Mouse (Mus musculus): ENCODE results near the gene Hoxa3. TPM values are rescaled to one million over a fixed set of nuclear protein-coding genes. Genes with fewer than 3 reads are reported as not detected.

The Hoxa3 gene
- polyA plus RNA-seq, 1 experiment from 2014 or later, result 0.86 TPM

DNA sequence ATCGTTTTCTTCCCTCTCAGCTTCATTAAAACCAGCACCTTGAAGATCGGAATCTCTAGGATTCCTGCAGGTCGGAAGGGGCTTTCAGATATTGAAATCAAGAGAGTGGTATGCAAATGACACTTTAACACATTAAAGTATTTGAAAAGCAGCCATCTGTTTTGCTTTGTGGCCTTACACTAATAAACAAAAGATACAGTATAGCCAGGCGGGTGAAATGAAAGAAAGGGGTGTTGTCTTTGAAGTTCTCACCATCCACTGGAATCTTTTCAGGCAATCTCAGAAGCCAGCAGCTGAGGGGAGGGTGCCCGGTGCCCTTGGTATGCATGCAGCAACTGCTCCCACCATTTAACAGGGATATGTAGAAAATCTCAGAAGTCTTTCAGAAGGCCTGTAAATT lies 59.1 kb downstream of the Hoxa3 start:
- Histone ChIP-seq H3K9ac (ENCODE audit: low read length) (no peak overlapping the region), H3K4me1 (ENCODE audit: control insufficient read depth in 2 of 2, insufficient read depth in 2 of 2, low read length in 2 of 2) (peaks cover 0 to 8% of the 10 kb centered on the region in 2 experiments; a peak in 3 of 4 replicates), H3K27ac (replicated peaks in 1 of 2; ENCODE audit: control insufficient read depth in 1 of 2, insufficient read depth in 1 of 2, low read depth in 2 of 2, low read length in 2 of 2) (no peak overlapping the region), H3K27me3 (ENCODE audit: control insufficient read depth, insufficient read depth, low read length) (peaks cover 99% of the 10 kb centered on the region), H3K36me3 (ENCODE audit: control insufficient read depth, insufficient read depth, low read length) (no peaks in the 10 kb centered on the region), H3K9me3 (ENCODE audit: control insufficient read depth, low read length) (peaks cover 6% of the 10 kb centered on the region; the same call in 1 of the 2 replicates), H3K4me2 (ENCODE audit: low read length) (no peak overlapping the region), H3K4me3 (ENCODE audit: control insufficient read depth in 1 of 2, insufficient read depth in 1 of 2, low read depth in 1 of 2, low read length in 2 of 2) (no peak overlapping the region)
- 29% methylated on average over 5 of the region's 5 CpGs for WGBS
- no peak for ATAC-seq (ENCODE audit: insufficient number of reproducible peaks, insufficient read depth, low FRiP score, low read depth)

DNA sequence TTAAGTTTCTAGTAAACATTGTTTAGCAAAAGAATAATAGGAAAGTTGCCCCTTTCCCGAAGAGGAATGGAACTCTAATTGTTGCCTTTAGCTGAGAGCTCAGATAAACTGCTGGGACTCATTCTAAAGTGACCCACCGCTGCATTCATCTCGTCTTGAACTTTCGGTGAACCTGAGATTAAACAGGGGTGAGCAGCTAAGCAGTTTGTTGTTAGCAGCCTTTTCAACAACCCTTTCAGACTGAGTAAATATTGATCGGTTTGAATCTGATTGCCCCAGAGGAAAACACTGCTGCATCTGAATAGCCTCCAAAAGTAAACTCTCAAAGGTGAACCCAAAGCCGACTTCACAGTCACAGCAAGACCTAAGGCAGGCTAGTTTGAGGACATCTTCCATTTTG lies 59.9 kb downstream of the Hoxa3 start:
- Histone ChIP-seq H3K4me2 (ENCODE audit: low read length) (no peak overlapping the region), H3K4me3 (ENCODE audit: control insufficient read depth in 1 of 2, insufficient read depth in 1 of 2, low read depth in 1 of 2, low read length in 2 of 2) (no peak overlapping the region), H3K9me3 (ENCODE audit: control insufficient read depth, low read length) (peaks cover 6% of the 10 kb centered on the region; the same call in 1 of the 2 replicates), H3K4me1 (ENCODE audit: control insufficient read depth in 2 of 2, insufficient read depth in 2 of 2, low read length in 2 of 2) (peaks cover 0 to 1% of the 10 kb centered on the region in 2 experiments; a peak in 2 of 4 replicates), H3K9ac (ENCODE audit: low read length) (no peak overlapping the region), H3K27ac (replicated peaks in 1 of 2; ENCODE audit: control insufficient read depth in 1 of 2, insufficient read depth in 1 of 2, low read depth in 2 of 2, low read length in 2 of 2) (no peak overlapping the region), H3K36me3 (ENCODE audit: control insufficient read depth, insufficient read depth, low read length) (no peaks in the 10 kb centered on the region), H3K27me3 (ENCODE audit: control insufficient read depth, insufficient read depth, low read length) (peaks cover 91% of the 10 kb centered on the region)
- 5% methylated on average over 6 of the region's 6 CpGs for WGBS
- ATAC-seq (ENCODE audit: insufficient number of reproducible peaks, insufficient read depth, low FRiP score, low read depth), result no peak

DNA sequence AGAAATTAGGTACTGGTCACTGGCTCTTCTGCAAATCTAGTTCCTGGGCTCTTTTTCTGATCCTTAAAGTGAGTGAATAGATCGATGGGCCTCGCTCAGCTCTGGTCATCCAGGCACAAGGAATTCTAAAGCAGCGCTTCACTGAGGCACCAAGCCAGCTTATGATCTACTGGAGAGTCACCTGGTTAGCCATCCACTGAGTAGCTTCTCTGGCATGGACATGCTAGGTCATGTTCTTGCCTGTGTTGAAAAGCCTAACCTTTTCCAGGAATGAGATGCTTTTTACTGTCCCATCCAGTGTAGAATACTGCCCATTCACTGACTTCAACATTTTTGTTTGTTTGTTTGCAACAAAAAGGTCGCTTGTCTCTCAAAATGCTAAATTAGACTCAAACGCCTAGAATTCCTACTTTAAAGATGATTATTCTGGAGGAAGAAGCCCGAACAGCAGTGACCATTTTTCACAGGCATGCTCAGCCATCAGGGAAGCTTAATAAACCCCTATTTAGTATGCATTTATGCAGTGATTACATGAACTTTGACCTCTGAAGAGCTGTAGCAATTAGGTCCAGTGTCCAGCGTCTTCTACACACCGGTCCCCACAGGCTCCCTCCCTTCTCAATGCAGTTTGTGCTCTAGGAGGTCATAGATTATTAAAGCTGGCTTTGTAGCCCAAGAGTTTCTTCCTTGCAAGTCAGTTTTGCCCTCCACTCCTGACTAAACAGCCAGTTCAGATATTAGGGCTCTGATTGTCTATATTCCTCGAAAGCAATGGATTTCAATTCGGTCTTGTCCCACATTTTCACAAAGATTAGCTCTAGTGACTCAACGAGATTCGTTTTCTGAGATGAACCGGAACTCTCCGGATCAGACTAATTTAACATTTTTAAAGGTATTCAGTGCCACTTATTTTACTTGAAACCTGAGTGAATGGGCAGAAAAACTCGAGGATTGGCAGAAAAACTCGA lies 60.6 kb downstream of the Hoxa3 start:
- H3K27ac ChIP-seq (replicated peaks in 1 of 2; ENCODE audit: control insufficient read depth in 1 of 2, insufficient read depth in 1 of 2, low read depth in 2 of 2, low read length in 2 of 2), result no peak overlapping the region
- peaks cover 91% of the 10 kb centered on the region for H3K27me3 ChIP-seq (ENCODE audit: control insufficient read depth, insufficient read depth, low read length)
- H3K4me3 ChIP-seq (ENCODE audit: control insufficient read depth in 1 of 2, insufficient read depth in 1 of 2, low read depth in 1 of 2, low read length in 2 of 2), result no peak overlapping the region
- 14% methylated on average over 16 of the region's 16 CpGs for WGBS
- H3K9ac ChIP-seq (ENCODE audit: low read length), result no peak overlapping the region
- ATAC-seq (ENCODE audit: insufficient number of reproducible peaks, insufficient read depth, low FRiP score, low read depth), result no peak
- H3K36me3 ChIP-seq (ENCODE audit: control insufficient read depth, insufficient read depth, low read length), result no peaks in the 10 kb centered on the region
- H3K4me1 ChIP-seq (ENCODE audit: control insufficient read depth in 2 of 2, insufficient read depth in 2 of 2, low read length in 2 of 2), result no peaks in the 10 kb centered on the region
- H3K4me2 ChIP-seq (ENCODE audit: low read length), result no peak overlapping the region
- H3K9me3 ChIP-seq (ENCODE audit: control insufficient read depth, low read length), result peaks cover 6% of the 10 kb centered on the region; the same call in 1 of the 2 replicates

DNA sequence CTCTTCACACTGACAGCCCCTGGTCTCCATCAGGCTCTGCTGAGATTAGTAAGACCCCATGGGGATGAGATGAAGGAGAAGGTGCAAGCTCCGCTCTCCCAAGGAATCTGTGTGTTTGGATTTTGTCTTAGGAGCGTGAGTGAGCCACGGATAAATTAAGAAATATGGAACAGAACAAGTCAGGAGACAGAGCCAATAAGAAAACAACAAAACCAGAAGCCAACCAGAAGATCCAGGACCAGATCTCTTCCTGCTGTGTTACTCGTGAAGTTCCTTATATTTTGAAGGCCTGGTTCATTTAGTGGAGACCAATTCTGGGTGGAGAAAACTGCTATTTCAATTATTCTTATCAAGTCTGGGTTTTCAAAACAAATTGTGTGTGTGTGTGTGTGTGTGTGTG lies 61.6 kb downstream of the Hoxa3 start:
- WGBS, result 14% methylated on average over 4 of the region's 4 CpGs
- Histone ChIP-seq H3K36me3 (ENCODE audit: control insufficient read depth, insufficient read depth, low read length) (no peaks in the 10 kb centered on the region), H3K4me2 (ENCODE audit: low read length) (no peak overlapping the region), H3K27me3 (ENCODE audit: control insufficient read depth, insufficient read depth, low read length) (peaks cover 91% of the 10 kb centered on the region), H3K4me3 (ENCODE audit: control insufficient read depth in 1 of 2, insufficient read depth in 1 of 2, low read depth in 1 of 2, low read length in 2 of 2) (no peak overlapping the region), H3K4me1 (ENCODE audit: control insufficient read depth in 2 of 2, insufficient read depth in 2 of 2, low read length in 2 of 2) (no peaks in the 10 kb centered on the region), H3K9me3 (ENCODE audit: control insufficient read depth, low read length) (peaks cover 6% of the 10 kb centered on the region; the same call in 1 of the 2 replicates), H3K9ac (ENCODE audit: low read length) (no peak overlapping the region), H3K27ac (replicated peaks in 1 of 2; ENCODE audit: control insufficient read depth in 1 of 2, insufficient read depth in 1 of 2, low read depth in 2 of 2, low read length in 2 of 2) (no peak overlapping the region)
- ATAC-seq (ENCODE audit: insufficient number of reproducible peaks, insufficient read depth, low FRiP score, low read depth), result no peak

DNA sequence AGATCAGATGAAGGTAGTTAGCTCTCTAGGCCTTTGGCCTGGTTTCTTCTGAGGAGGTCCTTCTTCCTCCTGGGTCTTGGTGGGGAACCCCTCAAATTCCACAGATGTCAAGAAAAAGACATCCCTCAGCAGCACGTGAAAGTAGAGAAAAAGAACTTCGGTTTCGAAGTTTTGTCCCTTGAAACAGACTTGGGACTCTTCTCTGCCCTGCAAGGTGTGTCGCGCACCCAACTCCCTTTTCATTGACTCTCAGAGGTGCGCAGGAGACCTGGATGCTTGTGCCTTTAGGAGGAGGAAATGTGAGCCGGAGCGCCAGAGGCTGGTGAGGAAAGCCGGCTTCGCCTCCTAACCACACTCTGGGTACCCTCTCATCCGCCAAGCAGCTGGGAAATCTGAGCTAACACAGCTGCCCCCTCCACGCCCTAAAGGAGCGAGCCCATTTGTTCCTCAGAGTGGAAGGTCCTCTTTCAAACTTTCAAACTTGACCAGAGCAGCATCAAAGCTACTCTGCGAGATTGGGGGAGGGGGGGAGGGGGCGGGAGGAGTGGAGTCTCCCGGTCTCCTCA lies 62.7 kb downstream of the Hoxa3 start:
- H3K4me1 ChIP-seq (ENCODE audit: control insufficient read depth in 2 of 2, insufficient read depth in 2 of 2, low read length in 2 of 2), result no peaks in the 10 kb centered on the region
- no peak overlapping the region for H3K9ac ChIP-seq (ENCODE audit: low read length)
- peaks cover 87% of the 10 kb centered on the region for H3K27me3 ChIP-seq (ENCODE audit: control insufficient read depth, insufficient read depth, low read length)
- H3K4me3 ChIP-seq (ENCODE audit: control insufficient read depth in 1 of 2, insufficient read depth in 1 of 2, low read depth in 1 of 2, low read length in 2 of 2), result no peak overlapping the region
- no peak for ATAC-seq (ENCODE audit: insufficient number of reproducible peaks, insufficient read depth, low FRiP score, low read depth)
- H3K36me3 ChIP-seq (ENCODE audit: control insufficient read depth, insufficient read depth, low read length), result no peaks in the 10 kb centered on the region
- peaks cover 6% of the 10 kb centered on the region; the same call in 1 of the 2 replicates for H3K9me3 ChIP-seq (ENCODE audit: control insufficient read depth, low read length)
- H3K27ac ChIP-seq (replicated peaks in 1 of 2; ENCODE audit: control insufficient read depth in 1 of 2, insufficient read depth in 1 of 2, low read depth in 2 of 2, low read length in 2 of 2), result no peak overlapping the region
- no peak overlapping the region for H3K4me2 ChIP-seq (ENCODE audit: low read length)
- WGBS, result 4% methylated on average over 16 of the region's 16 CpGs

DNA sequence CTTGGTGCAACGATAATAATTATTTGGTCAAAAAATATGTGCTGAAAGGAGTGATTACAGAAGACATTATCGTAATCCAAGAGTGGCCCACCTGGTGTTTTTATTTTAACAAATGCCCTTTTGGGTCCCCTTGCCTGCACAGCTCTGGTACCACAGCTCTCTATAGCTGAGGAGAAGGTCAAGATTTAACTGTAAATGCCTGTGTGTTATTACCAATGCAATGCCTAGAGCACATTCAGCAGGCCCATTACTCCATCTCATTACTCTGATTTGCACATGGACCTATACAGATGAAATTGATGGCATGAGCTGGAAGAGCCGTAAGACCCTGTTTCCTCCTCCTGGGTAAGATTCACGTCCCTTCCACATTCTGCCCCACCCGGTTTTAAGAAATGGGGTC lies 74.0 kb downstream of the Hoxa3 start:
- H3K4me1 ChIP-seq (ENCODE audit: control insufficient read depth in 2 of 2, insufficient read depth in 2 of 2, low read length in 2 of 2), result no peaks in the 10 kb centered on the region
- H3K27ac ChIP-seq (replicated peaks in 1 of 2; ENCODE audit: control insufficient read depth in 1 of 2, insufficient read depth in 1 of 2, low read depth in 2 of 2, low read length in 2 of 2), result no peak overlapping the region
- no peaks in the 10 kb centered on the region for H3K36me3 ChIP-seq (ENCODE audit: control insufficient read depth, insufficient read depth, low read length)
- H3K4me2 ChIP-seq (ENCODE audit: low read length), result no peak overlapping the region
- no peak overlapping the region for H3K4me3 ChIP-seq (ENCODE audit: control insufficient read depth in 1 of 2, insufficient read depth in 1 of 2, low read depth in 1 of 2, low read length in 2 of 2)
- 74% methylated on average over 5 of the region's 5 CpGs for WGBS
- no peak for ATAC-seq (ENCODE audit: insufficient number of reproducible peaks, insufficient read depth, low FRiP score, low read depth)
- H3K9me3 ChIP-seq (ENCODE audit: control insufficient read depth, low read length), result no peaks in the 10 kb centered on the region
- peaks cover 13% of the 10 kb centered on the region for H3K27me3 ChIP-seq (ENCODE audit: control insufficient read depth, insufficient read depth, low read length)
- no peak overlapping the region for H3K9ac ChIP-seq (ENCODE audit: low read length)

DNA sequence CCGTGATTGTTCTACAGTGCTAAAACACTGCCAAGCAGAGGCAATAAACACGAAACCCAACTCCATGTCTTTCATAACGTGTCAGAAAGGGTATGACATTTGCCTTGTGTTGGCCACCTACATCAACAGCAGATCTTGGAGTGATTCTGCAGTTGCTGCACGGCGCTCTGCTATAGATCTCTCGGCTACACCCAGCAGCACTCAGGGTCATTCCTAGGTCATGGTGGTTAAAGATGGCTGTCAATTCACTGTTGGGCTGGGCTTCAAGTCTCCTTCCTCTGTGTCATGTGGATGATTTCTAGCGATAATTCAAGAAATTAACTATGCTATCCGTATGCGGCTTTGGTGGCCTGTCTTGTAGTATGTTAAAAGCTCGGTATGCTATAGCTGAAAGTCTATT lies 74.6 kb downstream of the Hoxa3 start:
- ATAC-seq (ENCODE audit: insufficient number of reproducible peaks, insufficient read depth, low FRiP score, low read depth), result no peak
- Histone ChIP-seq H3K36me3 (ENCODE audit: control insufficient read depth, insufficient read depth, low read length) (no peaks in the 10 kb centered on the region), H3K9ac (ENCODE audit: low read length) (no peak overlapping the region), H3K4me1 (ENCODE audit: control insufficient read depth in 2 of 2, insufficient read depth in 2 of 2, low read length in 2 of 2) (no peaks in the 10 kb centered on the region), H3K9me3 (ENCODE audit: control insufficient read depth, low read length) (no peaks in the 10 kb centered on the region), H3K4me3 (ENCODE audit: control insufficient read depth in 1 of 2, insufficient read depth in 1 of 2, low read depth in 1 of 2, low read length in 2 of 2) (no peak overlapping the region), H3K27ac (replicated peaks in 1 of 2; ENCODE audit: control insufficient read depth in 1 of 2, insufficient read depth in 1 of 2, low read depth in 2 of 2, low read length in 2 of 2) (no peak overlapping the region), H3K27me3 (ENCODE audit: control insufficient read depth, insufficient read depth, low read length) (peaks cover 17% of the 10 kb centered on the region), H3K4me2 (ENCODE audit: low read length) (no peak overlapping the region)
- 72% methylated on average over 10 of the region's 10 CpGs for WGBS
